Mouse (Mus musculus): ENCODE data around the gene 6030452D12Rik.

DNA sequence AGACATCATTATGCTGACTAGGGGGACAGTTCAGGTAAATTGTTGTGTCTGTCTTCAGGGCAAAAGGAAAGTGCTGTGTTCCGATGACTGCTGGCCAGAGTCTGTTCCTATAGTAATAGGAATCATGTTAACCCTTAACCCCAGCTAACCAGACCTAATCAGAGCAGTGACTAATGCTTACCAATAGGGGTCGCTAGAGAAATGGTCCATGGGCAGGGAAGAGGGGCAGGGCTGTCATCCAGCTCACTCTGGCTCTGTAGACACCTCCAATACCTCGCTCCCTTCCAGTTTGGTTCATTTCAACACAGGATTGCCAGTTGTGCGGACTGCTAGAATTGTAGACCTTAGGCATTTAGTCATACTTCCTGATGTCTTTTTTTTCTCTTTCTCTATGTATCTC lies 35.1 kb downstream of the 6030452D12Rik start:
- TF ChIP-seq POLR2A (IDR thresholded peaks at IDR 0.05; ENCODE audit: control insufficient read depth, extremely low read depth, insufficient read depth, low read length, poor library complexity) = no peak
- TF ChIP-seq CTCF (IDR thresholded peaks at IDR 0.05; ENCODE audit: borderline replicate concordance, control insufficient read depth, extremely low read depth, insufficient read depth, low read length, poor library complexity) = no peak

All from thymus, adult 2 months (tissue).